Mouse (Mus musculus) bone marrow macrophage, adult 2 months (primary cell): ENCODE data around the gene Ctxn2.

Experiments used
- CTCF ChIP-seq: IDR thresholded peaks from 2 replicates; pipeline ENCODE4 v1.5.1; 2012; ENCODE audit warnings: low read depth, mild to moderate bottlenecking, low read length, moderate library complexity
- POLR2A ChIP-seq: IDR thresholded peaks from 2 replicates; pipeline ENCODE4 v1.6.1; 2012; ENCODE audit warnings: mild to moderate bottlenecking, low read depth, low read length, borderline replicate concordance

GRCm38 (mm10) chr2:125152388-125152787 lies 15.9 kb downstream of the Ctxn2 start, which contains the start of gene Slc12a1:
- TF ChIP-seq POLR2A (no peak), CTCF (no peak)
